Mouse (Mus musculus): ENCODE data around the gene Kctd13. TPM values are rescaled to one million over a fixed set of nuclear protein-coding genes. Genes with fewer than 3 reads are reported as not detected.
A peak's percentile ranks its signal among the peaks of the same experiment; 100 is the strongest.

Gene Kctd13
- polyA plus RNA-seq, 1 experiment from 2014 or later = 20.2 TPM

DNA sequence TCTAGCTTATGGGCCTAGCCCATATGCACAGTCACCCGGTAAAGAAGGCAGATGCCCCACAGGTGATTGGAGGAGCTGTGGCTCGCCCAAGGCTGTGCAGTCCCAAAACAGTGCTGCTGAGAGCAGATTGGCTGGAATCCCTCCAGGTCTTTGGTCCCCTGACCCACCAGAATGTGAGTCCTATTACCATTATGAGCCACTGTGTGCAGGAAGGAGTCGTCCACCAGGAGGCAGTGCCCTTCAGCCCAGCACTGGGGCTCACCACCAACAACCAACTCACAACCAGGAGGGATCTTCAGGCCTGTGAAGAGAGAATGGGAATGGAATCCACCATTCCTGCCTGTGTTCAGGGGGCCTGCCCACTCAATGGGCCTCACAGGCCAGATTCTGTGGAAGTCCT is 17.9 kb downstream of the Kctd13 start:
- H3K9ac ChIP-seq = no peak overlapping the region
- H3K27me3 ChIP-seq = peaks cover 17% of the 10 kb centered on the region
- peaks cover 16% of the 10 kb centered on the region for H3K4me1 ChIP-seq
- H3K9me3 ChIP-seq (replicated peaks) = no peaks in the 10 kb centered on the region
- ATAC-seq (ENCODE audit: insufficient number of reproducible peaks, low FRiP score, low TSS enrichment, low read depth) = no peak
- H3K4me2 ChIP-seq (replicated peaks) = no peak overlapping the region
- peaks cover 18% of the 10 kb centered on the region for H3K36me3 ChIP-seq
- H3K27ac ChIP-seq (replicated peaks) = no peak overlapping the region
- no peak overlapping the region for H3K4me3 ChIP-seq (replicated peaks)
- WGBS = 48% methylated on average over 3 of the region's 3 CpGs

DNA sequence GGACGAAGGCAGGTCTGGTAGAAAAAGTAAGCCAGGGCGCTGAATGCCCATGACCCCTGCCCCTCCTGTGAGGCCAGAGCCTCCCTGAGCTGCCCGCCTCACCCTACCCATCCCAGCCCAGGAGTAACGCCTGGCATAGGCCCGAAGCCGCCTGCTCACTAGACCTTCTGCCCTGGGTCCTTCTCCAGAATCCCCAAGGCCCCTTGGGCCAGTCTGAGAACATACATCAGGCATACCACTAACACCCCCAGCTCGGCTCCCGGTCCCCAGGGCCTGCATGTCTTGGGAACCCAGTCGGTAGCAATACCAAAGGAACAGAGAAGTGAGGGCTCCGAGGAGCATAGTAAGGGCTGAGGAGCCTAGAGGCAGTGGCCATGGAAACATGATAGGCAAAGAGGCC is 19.9 kb downstream of the Kctd13 start:
- no peak overlapping the region for H3K27ac ChIP-seq (replicated peaks)
- peaks cover 9% of the 10 kb centered on the region; the same call in 1 of the 2 replicates for H3K36me3 ChIP-seq
- 77% methylated on average over 10 of the region's 10 CpGs for WGBS
- ATAC-seq (ENCODE audit: insufficient number of reproducible peaks, low FRiP score, low TSS enrichment, low read depth) = no peak
- no peak overlapping the region for H3K4me3 ChIP-seq (replicated peaks)
- H3K9me3 ChIP-seq (replicated peaks) = no peaks in the 10 kb centered on the region
- H3K27me3 ChIP-seq = peaks cover 31% of the 10 kb centered on the region
- H3K4me1 ChIP-seq = peaks cover 16% of the 10 kb centered on the region
- H3K4me2 ChIP-seq (replicated peaks) = no peak overlapping the region
- H3K9ac ChIP-seq = no peak overlapping the region

DNA sequence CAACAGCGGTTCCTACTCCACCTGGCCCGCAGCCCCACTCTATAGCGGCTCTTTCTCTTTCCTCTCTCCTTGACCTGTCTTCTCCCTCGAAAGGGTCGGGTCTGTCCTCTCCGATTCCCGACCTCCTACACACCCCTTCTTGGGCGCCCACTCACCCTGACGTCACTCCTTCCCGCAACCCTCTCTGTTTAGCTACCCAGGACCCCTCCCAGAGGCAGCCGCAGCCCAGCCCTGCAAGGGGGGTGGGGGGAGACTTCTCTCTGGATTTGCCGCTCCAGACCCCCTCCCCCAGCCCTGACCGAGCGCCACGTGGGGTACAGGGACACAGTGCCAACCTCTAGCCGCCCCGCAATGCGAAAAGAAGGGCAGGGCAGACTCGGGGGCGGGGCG is 20.7 kb downstream of the Kctd13 start, which contains the start of gene Asphd1:
Gene Asphd1 (minus strand): TSS at position 180 of the 390 bp plus-strand sequence.
- 1% methylated on average over 21 of the region's 21 CpGs for WGBS
- Histone ChIP-seq H3K9ac (no peak within 1 kb of the TSS), H3K36me3 (peaks cover 7% of the 10 kb centered on the region; the same call in 1 of the 2 replicates), H3K27me3 (peaks cover 35% of the 10 kb centered on the region), H3K4me1 (peaks cover 16% of the 10 kb centered on the region), H3K4me2 (replicated peaks) (peak within 1 kb of the TSS; percentile 100), H3K27ac (replicated peaks) (no peak within 1 kb of the TSS), H3K4me3 (replicated peaks) (peak within 1 kb of the TSS; percentile 53), H3K9me3 (replicated peaks) (no peaks in the 10 kb centered on the region)
- peak; percentile 22 for ATAC-seq (ENCODE audit: insufficient number of reproducible peaks, low FRiP score, low TSS enrichment, low read depth)

DNA sequence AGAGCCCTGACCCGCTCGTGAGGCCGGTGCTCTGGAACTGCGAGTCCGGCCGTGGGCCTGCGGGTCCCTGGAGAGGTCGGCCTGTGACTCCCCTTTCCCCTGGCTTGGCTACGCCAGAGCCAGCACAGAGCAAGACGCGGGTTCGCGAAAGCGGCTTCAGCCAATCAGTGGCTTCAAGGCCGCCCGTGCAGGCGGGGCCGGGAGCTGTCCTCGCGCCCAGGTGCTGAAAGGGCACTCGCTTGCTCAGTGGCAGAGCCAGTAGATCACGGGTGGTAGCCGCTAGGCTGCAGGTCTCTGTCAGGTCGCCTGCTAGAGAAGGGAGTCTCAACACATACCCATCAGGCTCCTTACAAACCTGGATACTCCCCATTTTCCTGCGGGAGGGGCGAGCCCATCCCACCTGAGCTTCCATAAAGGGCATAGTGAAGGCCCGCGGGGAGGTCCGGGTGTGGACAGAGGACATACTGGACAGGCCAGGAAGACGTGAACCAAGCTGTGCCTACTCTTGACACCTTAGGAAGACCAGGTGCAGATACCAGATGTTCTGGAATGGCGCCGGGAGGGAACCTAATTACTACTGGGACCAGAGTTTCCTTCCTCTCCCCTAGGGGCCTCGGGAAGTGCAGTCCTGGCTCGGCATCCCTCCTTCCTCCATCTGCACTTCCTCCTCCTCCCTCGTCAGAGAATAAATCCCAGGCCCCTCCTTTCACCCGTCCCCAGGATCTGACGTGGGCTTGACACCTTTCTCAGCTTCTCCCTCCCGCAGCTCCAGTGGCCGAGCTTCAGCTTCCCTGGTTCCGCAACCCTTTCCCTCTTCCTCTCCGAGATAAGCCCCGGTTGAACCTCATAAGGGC is 21.3 kb downstream of the Kctd13 start, which contains the start of gene Sez6l2:
Gene Sez6l2 (plus strand): TSS at position 771 of the 854 bp plus-strand sequence.
- Histone ChIP-seq H3K9ac (no peak within 1 kb of the TSS), H3K36me3 (0 out of 2 replicates have a peak, but pooled peaks cover 2% of the 10 kb centered on the region), H3K9me3 (replicated peaks) (no peaks in the 10 kb centered on the region), H3K27me3 (peaks cover 35% of the 10 kb centered on the region), H3K4me2 (replicated peaks) (peak within 1 kb of the TSS; percentile 100), H3K4me3 (replicated peaks) (peak within 1 kb of the TSS; percentile 53), H3K27ac (replicated peaks) (no peak within 1 kb of the TSS), H3K4me1 (peaks cover 16% of the 10 kb centered on the region)
- under 1% methylated on average over 42 of the region's 42 CpGs for WGBS
- ATAC-seq (ENCODE audit: insufficient number of reproducible peaks, low FRiP score, low TSS enrichment, low read depth) = peak; percentile 81

DNA sequence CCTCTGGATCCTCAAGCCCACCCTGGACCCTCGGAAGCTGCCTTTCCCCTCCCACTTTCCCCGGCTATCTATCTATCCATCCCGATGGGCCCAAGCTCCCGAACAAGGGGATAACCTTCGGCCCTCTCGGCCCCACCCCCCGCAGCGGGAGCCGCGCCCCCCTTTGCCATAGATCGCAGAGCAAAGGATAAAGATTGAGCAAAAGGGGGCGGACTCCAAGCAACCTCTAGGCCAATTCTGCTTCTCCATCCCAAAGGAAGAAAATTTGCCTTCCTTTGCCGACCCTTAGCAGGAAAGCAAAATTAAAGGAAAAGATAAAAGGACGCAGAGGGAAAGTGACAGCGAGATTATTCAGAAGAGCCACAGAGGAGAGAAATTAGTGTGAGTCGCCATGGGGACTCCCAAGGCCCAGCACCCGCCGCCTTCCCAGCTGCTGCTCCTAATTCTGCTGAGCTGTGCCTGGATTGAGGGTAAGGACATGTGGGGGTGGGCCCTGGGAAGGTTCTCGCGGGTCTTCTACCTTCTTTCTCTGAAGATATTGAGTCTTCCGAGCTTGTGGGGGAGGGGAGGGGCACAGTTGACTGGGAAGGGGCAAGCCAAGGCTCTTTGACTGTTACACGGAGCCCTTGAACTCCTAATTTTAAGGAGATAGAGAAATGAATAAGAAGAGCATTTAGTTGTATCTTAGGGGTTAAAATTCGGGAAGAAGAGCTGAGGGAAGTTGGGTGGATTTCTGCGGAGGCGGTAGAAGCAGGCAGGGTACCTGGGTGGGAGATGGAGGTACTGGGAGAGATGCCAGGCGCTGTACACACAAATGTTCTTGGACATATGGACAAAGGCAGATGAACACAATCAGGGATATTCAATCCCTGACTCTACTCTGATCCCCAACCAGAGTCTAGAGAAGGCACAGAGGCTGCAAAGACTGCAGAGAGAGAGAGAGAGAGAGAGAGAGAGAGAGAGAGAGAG is 22.3 kb downstream of the Kctd13 start:
- Histone ChIP-seq H3K4me1 (peaks cover 16% of the 10 kb centered on the region), H3K9me3 (replicated peaks) (no peaks in the 10 kb centered on the region), H3K4me2 (replicated peaks) (0 out of 2 replicates have a peak overlapping the region, but pooled peaks have one; percentile 8), H3K36me3 (no peaks in the 10 kb centered on the region), H3K4me3 (replicated peaks) (0 out of 2 replicates have a peak overlapping the region, but pooled peaks have one; percentile 53), H3K9ac (no peak overlapping the region), H3K27me3 (peaks cover 35% of the 10 kb centered on the region), H3K27ac (replicated peaks) (no peak overlapping the region)
- ATAC-seq (ENCODE audit: insufficient number of reproducible peaks, low FRiP score, low TSS enrichment, low read depth) = no peak
- 5% methylated on average over 26 of the region's 26 CpGs for WGBS

DNA sequence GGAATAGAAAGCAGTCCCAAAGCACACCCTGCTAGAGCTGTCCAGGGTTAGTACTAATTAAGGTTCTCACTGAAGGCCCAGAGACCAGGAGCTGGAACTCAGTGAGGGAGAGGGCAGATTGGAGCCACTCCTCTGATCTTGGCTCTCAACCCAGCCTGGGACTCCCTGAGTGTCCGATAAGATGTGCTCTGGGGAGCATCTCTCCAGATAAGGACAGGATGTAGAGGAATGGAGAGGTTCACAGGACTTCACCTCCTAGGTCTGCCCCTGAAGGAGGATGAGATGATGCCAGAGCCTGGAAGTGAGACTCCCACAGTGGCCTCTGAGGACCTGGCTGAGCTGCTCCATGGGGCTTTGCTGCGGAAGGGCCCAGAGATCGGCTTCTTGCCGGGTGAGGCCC is 23.1 kb downstream of the Kctd13 start:
- Histone ChIP-seq H3K36me3 (no peaks in the 10 kb centered on the region), H3K9me3 (replicated peaks) (no peaks in the 10 kb centered on the region), H3K4me2 (replicated peaks) (no peak overlapping the region), H3K4me3 (replicated peaks) (no peak overlapping the region), H3K4me1 (peaks cover 16% of the 10 kb centered on the region), H3K9ac (no peak overlapping the region), H3K27ac (replicated peaks) (no peak overlapping the region), H3K27me3 (peaks cover 35% of the 10 kb centered on the region)
- no peak for ATAC-seq (ENCODE audit: insufficient number of reproducible peaks, low FRiP score, low TSS enrichment, low read depth)
- 24% methylated on average over 4 of the region's 4 CpGs for WGBS

DNA sequence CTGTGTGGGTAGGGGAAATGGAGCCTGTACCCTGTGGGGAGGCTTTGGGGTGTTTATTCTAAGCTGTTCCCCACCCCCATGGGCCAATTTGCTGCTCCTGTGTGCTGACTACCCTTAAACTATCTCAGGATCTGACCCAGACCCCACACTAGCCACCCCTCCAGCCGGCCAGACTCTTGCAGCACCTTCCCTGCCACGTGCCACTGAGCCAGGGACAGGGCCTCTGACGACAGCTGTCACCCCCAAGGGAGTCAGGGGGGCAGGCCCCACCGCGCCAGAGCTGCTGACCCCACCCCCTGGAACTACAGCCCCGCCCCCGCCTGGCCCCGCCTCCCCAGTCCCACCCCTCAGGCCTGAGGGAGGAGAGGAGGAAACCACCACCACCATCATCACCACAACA is 24.0 kb downstream of the Kctd13 start:
- H3K27ac ChIP-seq (replicated peaks) = no peak overlapping the region
- H3K9me3 ChIP-seq (replicated peaks) = no peaks in the 10 kb centered on the region
- H3K4me1 ChIP-seq = peaks cover 16% of the 10 kb centered on the region
- H3K4me2 ChIP-seq (replicated peaks) = no peak overlapping the region
- peaks cover 35% of the 10 kb centered on the region for H3K27me3 ChIP-seq
- WGBS = 2% methylated on average over 7 of the region's 8 CpGs
- H3K9ac ChIP-seq = no peak overlapping the region
- ATAC-seq (ENCODE audit: insufficient number of reproducible peaks, low FRiP score, low TSS enrichment, low read depth) = no peak
- H3K4me3 ChIP-seq (replicated peaks) = no peak overlapping the region
- no peaks in the 10 kb centered on the region for H3K36me3 ChIP-seq

DNA sequence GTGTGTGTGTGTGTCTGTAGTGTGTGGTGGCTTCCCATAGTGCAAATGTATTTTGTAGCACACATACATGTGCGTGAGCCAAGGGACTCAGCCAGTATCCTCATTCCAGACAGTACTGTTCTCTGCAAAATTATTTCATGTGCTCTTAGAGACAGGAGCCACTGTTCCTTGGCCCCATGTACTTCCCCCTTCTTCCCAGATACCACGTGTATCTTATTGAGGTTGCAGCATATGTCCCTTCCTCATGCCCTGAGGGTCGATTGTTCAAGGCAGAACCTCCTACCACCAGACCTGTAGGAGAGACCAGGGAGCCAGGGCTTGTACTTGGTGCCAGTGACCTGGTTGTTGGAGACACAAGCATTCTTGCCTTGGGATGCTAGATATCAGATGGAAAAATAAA is 26.4 kb downstream of the Kctd13 start:
- Histone ChIP-seq H3K9me3 (replicated peaks) (no peaks in the 10 kb centered on the region), H3K4me2 (replicated peaks) (no peak overlapping the region), H3K4me3 (replicated peaks) (no peak overlapping the region), H3K4me1 (peaks cover 6% of the 10 kb centered on the region), H3K36me3 (no peaks in the 10 kb centered on the region), H3K9ac (no peak overlapping the region), H3K27ac (replicated peaks) (no peak overlapping the region), H3K27me3 (peaks cover 32% of the 10 kb centered on the region)
- no peak for ATAC-seq (ENCODE audit: insufficient number of reproducible peaks, low FRiP score, low TSS enrichment, low read depth)
- WGBS = 53% methylated on average over 3 of the region's 3 CpGs

DNA sequence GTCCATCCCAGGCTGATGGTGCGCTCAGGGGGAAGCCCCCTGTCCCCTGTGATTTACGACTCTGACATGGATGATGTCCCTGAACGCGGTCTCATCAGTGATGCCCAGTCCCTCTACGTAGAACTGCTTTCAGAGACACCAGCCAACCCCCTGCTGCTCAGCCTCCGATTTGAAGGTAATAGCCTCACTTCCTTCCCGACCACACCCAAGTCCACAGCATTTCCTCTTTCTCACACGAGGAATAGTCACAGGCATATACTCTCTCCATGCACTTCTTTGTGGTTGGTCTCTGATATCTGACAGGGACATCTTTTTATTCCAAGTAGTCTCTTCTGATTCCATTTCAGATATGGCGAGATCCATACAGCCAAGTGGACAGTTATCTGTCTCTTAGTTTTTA is 31.1 kb downstream of the Kctd13 start:
- Histone ChIP-seq H3K27me3 (peaks cover 23% of the 10 kb centered on the region), H3K36me3 (no peaks in the 10 kb centered on the region), H3K9ac (no peak overlapping the region), H3K9me3 (replicated peaks) (no peaks in the 10 kb centered on the region), H3K4me2 (replicated peaks) (no peak overlapping the region), H3K4me3 (replicated peaks) (no peak overlapping the region), H3K4me1 (no peaks in the 10 kb centered on the region), H3K27ac (replicated peaks) (no peak overlapping the region)
- ATAC-seq (ENCODE audit: insufficient number of reproducible peaks, low FRiP score, low TSS enrichment, low read depth) = no peak
- WGBS = 67% methylated on average over 9 of the region's 9 CpGs

DNA sequence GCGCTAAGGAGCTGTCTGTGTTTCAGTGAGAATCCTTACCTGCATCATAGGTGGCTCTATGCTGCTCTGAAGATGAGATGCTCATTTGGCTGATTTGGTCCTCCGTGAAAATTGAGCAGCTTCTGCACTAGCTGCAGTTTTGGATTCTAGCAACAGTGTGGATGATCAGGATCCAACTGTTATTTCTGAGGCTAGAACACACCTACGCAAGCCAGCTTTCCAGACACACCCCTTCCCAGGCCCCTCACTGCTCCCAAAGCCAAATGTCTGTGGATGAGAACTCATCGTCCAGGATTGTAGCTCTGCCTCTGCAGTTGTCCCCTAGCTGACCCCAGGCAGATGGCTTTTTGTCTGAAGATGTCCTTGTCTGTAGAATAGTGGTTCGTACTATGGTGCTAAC is 32.4 kb downstream of the Kctd13 start:
- no peak overlapping the region for H3K27ac ChIP-seq (replicated peaks)
- no peaks in the 10 kb centered on the region for H3K9me3 ChIP-seq (replicated peaks)
- no peak overlapping the region for H3K4me2 ChIP-seq (replicated peaks)
- no peaks in the 10 kb centered on the region for H3K36me3 ChIP-seq
- no peak for ATAC-seq (ENCODE audit: insufficient number of reproducible peaks, low FRiP score, low TSS enrichment, low read depth)
- WGBS = 81% methylated on average over 5 of the region's 5 CpGs
- H3K4me1 ChIP-seq = no peaks in the 10 kb centered on the region
- peaks cover 23% of the 10 kb centered on the region for H3K27me3 ChIP-seq
- no peak overlapping the region for H3K9ac ChIP-seq
- no peak overlapping the region for H3K4me3 ChIP-seq (replicated peaks)

DNA sequence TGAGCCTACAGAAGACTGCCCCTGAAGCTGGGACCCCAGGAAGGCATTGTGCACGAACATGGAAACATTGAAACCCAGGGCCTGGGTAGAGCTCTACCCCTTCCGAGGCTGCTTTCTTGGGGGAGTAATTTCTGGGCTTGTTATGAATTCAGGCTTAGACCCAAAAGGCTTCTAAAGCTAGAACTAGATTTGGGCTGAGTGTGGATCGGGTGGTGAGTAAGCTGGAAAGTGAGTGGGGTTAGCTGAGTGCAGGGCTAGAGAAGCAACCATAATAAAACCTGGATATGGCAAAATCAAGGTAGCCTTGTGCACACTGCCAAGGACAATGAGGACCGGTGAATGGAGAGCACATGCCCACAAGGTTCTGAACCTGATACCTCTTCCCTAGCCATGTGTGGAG is 33.3 kb downstream of the Kctd13 start:
- no peaks in the 10 kb centered on the region for H3K4me1 ChIP-seq
- H3K9me3 ChIP-seq (replicated peaks) = no peaks in the 10 kb centered on the region
- no peaks in the 10 kb centered on the region for H3K36me3 ChIP-seq
- 83% methylated on average over 4 of the region's 4 CpGs for WGBS
- no peak overlapping the region for H3K4me2 ChIP-seq (replicated peaks)
- no peak overlapping the region for H3K4me3 ChIP-seq (replicated peaks)
- no peak for ATAC-seq (ENCODE audit: insufficient number of reproducible peaks, low FRiP score, low TSS enrichment, low read depth)
- H3K9ac ChIP-seq = no peak overlapping the region
- H3K27me3 ChIP-seq = peaks cover 23% of the 10 kb centered on the region
- H3K27ac ChIP-seq (replicated peaks) = no peak overlapping the region
